Mouse (Mus musculus): ENCODE data around the gene Glo1.
"Not testable (repeated sequence)": the region's sequence is repeated elsewhere in the genome, so short reads cannot be mapped to it uniquely, and the experiment has no call there.

The Glo1 gene

DNA sequence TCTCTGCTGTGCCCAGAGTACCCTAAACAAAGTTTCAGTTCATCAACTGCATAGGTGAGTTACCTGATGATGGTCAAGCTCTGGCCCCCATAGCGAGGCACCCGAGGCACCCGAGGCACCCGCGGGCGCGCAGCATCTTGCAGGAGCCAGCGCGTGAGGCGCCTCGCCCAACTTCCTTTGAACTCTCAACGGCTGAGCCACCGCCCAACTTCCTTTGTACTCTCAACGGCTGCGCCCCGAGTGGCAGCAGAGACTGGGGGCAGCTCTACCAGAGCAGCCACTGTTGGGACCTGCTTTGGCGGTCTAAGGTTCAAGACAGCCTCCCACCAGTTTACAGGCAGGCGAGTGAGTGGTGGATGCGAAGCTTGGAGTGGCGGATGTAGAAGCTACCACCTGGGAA, at the start of gene Glo1:
TSS of gene Glo1 (minus strand) at position 153 of the 400 bp plus-strand sequence.
- DNase-seq (ENCODE audit: low spot score) = not testable (repeated sequence)

- no peak for DNase-seq (ENCODE audit: low spot score)
These were observed 48.5 kb upstream of the Glo1 start for GRCm38 (mm10) chr17:30675021-30675740.

- no peak for DNase-seq (ENCODE audit: low spot score)
These were observed 46.4 kb upstream of the Glo1 start for GRCm38 (mm10) chr17:30673023-30673422.

GRCm38 (mm10) chr17:30672556-30672955, 45.9 kb upstream of the Glo1 start:
- DNase-seq (ENCODE audit: low spot score) = no peak

- DNase-seq (ENCODE audit: low spot score) = no peak
These were observed 38.2 kb upstream of the Glo1 start for GRCm38 (mm10) chr17:30664856-30665255.

- no peak for DNase-seq (ENCODE audit: low spot score)
These were observed 36.5 kb upstream of the Glo1 start for GRCm38 (mm10) chr17:30663170-30663569.

DNA sequence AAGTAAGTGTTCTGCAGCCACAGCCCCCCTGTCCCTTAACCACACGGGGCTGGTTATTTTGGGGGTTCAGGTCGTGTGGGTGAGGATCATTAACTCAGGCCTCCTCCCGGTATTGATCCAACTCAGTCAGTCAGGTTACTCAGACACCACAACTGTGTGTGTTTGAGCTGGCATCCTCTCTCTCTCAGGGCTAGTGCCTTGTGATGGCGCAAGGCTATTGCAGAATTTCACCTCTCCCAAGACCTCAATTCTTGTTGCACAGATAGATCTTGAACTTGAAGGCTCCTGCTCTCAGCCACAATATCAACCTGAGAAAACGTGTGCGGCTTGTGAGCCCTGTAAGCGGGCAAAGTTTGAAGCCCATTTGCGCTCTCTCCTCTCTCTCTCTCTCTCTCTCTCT, 35.5 kb upstream of the Glo1 start:
- DNase-seq (ENCODE audit: low spot score) = no peak

GRCm38 (mm10) chr17:30658152-30658544, 31.5 kb upstream of the Glo1 start:
- DNase-seq (ENCODE audit: low spot score) = peak; percentile 74

GRCm38 (mm10) chr17:30657530-30658151, 31.0 kb upstream of the Glo1 start:
- no peak for DNase-seq (ENCODE audit: low spot score)

DNA sequence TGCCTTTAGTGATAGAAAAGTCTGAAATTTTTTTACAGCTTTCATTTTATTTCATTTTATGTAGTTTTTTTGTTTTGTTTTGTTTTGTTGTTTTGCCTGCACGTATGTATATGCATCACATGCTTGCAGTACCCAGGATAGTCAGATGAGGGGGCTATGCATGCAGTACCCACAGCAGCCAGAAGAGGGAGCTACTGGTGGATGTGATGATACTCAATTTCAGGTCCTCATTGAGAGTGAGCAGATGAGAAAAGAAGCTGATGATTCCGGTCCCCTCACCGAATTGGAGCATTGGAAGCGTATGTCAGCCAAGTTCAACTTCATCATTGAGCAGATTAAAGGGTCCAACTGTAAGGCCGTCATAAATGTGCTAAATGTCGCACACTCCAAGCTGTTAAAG, 26.3 kb upstream of the Glo1 start:
- DNase-seq (ENCODE audit: low spot score) = no peak

DNA sequence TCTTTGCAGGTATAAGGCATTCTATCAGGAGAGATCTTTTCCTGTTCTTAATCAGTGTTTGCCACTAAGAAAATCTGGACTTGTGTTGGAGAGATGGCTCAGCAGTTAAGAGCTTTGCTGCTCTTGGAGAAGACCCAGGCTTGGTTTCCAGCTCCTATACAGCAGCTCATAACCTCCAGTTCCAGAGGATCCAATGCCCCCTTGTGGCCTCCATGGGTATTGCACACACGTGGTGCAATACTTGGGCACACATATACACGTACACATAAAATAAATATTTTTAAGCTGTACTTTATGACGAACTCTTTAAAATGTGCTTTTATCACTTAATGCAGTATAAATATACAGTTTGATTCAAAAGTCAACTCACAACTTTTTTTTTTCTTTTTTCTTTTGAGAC, 22.1 kb upstream of the Glo1 start:
- no peak for DNase-seq (ENCODE audit: low spot score)

GRCm38 (mm10) chr17:30640896-30641295, 14.2 kb upstream of the Glo1 start:
- no peak for DNase-seq (ENCODE audit: low spot score)

- DNase-seq (ENCODE audit: low spot score) = no peak
These were observed 12.3 kb upstream of the Glo1 start for GRCm38 (mm10) chr17:30638996-30639395.

GRCm38 (mm10) chr17:30637714-30638113, 11.0 kb upstream of the Glo1 start:
- DNase-seq (ENCODE audit: low spot score) = no peak

DNA sequence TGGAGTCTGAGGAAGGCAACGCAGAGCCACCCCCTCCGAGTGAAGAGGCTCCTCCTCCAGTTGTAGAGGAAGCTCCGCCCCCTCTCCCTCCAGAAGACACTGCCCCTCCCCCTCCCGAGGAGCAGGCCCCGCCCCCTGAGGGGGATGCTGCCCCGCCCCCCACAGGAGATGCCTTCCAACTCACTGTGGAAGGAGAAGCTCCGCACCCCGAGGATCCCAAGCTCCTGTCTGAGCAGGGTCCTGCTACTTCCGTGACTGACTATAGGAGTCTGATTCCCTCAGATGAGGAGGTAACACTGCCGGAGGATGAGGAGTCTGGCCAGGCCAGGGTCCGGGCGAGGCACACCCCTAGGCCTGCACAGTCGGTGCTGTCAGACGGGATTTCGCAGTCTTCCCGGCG, 8.7 kb upstream of the Glo1 start:
- DNase-seq (ENCODE audit: low spot score) = peak; percentile 27

DNA sequence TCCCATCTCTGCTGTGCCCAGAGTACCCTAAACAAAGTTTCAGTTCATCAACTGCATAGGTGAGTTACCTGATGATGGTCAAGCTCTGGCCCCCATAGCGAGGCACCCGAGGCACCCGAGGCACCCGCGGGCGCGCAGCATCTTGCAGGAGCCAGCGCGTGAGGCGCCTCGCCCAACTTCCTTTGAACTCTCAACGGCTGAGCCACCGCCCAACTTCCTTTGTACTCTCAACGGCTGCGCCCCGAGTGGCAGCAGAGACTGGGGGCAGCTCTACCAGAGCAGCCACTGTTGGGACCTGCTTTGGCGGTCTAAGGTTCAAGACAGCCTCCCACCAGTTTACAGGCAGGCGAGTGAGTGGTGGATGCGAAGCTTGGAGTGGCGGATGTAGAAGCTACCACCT, 2.5 kb downstream of the Glo1 start, which contains the start of gene Dnah8:
TSS of gene Dnah8 (plus strand) at position 223 of the 400 bp plus-strand sequence.
- not testable (repeated sequence) for DNase-seq (ENCODE audit: low spot score)

- no peak for DNase-seq (ENCODE audit: low spot score)
These were observed 3.5 kb downstream of the Glo1 start for GRCm38 (mm10) chr17:30623200-30623599.

GRCm38 (mm10) chr17:30621450-30621849, 5.2 kb downstream of the Glo1 start:
- no peak for DNase-seq (ENCODE audit: low spot score)

DNA sequence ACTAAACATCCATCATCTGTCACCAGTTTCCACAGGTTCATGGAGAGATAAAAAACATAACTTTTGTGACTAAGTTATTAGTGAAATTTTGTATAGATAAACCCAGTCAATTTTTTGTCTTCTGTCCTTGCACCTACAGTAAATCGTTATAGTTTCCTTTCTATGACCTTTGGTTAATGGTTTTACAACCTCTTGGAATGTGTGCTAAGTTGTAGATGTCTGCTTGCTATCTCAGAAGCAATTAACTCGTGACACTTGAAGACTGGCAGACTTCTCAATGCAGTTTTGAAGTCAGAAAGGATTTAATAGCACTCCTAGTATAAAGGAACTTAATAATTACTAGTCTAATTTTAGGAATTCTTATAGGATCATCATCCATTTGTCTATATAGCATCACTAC, 6.1 kb downstream of the Glo1 start:
- DNase-seq (ENCODE audit: low spot score) = no peak

- DNase-seq (ENCODE audit: low spot score) = no peak
These were observed 7.5 kb downstream of the Glo1 start for GRCm38 (mm10) chr17:30619153-30619552.

GRCm38 (mm10) chr17:30618136-30618891, 8.4 kb downstream of the Glo1 start:
- no peak for DNase-seq (ENCODE audit: low spot score)

GRCm38 (mm10) chr17:30616203-30616602, 10.5 kb downstream of the Glo1 start:
- DNase-seq (ENCODE audit: low spot score) = no peak

DNA sequence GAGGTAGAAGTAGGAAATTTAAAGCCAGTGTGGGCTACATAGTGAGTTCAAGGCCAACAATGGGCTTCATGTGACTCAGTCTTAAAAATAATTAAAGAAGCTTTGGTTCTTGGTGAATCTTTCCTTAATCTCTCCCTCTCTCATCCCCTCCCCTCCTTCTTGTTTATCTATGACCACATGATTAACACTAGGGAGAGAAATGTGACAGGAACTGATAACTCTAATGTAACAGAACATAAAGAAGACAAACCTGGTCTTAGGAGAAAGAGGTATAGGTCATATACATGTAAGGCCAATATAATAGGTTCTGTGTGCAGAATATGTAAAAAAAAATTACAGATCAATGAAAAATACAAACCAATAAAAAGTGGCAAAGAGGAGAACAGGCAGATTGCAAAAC, 13.3 kb downstream of the Glo1 start:
- DNase-seq (ENCODE audit: low spot score) = no peak

All from ovary, postnatal 36 days (tissue).